Mouse (Mus musculus) limb, embryonic 10.5 days (tissue): ENCODE data around the gene Tnfsf13b. TPM values are rescaled to one million over a fixed set of nuclear protein-coding genes. Genes with fewer than 3 reads are reported as not detected.

ENCODE experiments used
- DNase-seq: peaks from one replicate; pipeline ENCODE4 v3.0.0-alpha.2; 2017; ENCODE audit warnings: low spot score
- H3K27ac ChIP-seq: fragments of 300-500 bp; sonication (generic); 2 replicates; pipeline ENCODE4 v1.5.1; 2016; ENCODE audit warnings: mild to moderate bottlenecking
- H3K27me3 ChIP-seq: fragments of 300-500 bp; sonication (generic); 2 replicates; pipeline ENCODE4 v1.6.1; 2016; ENCODE audit warnings: low read depth, mild to moderate bottlenecking; ENCODE audit not compliant: poor library complexity, severe bottlenecking
- H3K36me3 ChIP-seq: fragments of 300-500 bp; sonication (generic); 2 replicates; pipeline ENCODE4 v1.6.1; 2016; ENCODE audit warnings: mild to moderate bottlenecking, moderate library complexity
- H3K4me1 ChIP-seq: fragments of 300-500 bp; sonication (generic); 2 replicates; pipeline ENCODE4 v1.6.1; 2016
- H3K4me3 ChIP-seq: fragments of 300-500 bp; sonication (generic); 2 replicates; pipeline ENCODE4 v1.5.1; 2016; ENCODE audit warnings: mild to moderate bottlenecking, moderate library complexity
- H3K9me3 ChIP-seq: fragments of 300-500 bp; sonication (generic); replicated peaks from 2 replicates; pipeline ENCODE4 v1.6.1; 2016; ENCODE audit warnings: mild to moderate bottlenecking
- WGBS: fragments of 180-500 bp; shearing (Covaris S2); methylation state at CpG from one replicate; pipeline ENCODE4 v1.1.7; 2016; 5-methylcytosine and 5-hydroxymethylcytosine counted together
- polyA plus RNA-seq: library from polyadenylated mRNA; unstranded; fragments of >200 nt; fragmentation: Nextera tagmentation; extraction: Ambion mirVana; gene quantifications from 2 replicates; pipeline ENCODE4 v1.2.1, GENCODE M21; 2016

Tnfsf13b gene
- polyA plus RNA-seq, 1 experiment from 2014 or later: not detected

DNA sequence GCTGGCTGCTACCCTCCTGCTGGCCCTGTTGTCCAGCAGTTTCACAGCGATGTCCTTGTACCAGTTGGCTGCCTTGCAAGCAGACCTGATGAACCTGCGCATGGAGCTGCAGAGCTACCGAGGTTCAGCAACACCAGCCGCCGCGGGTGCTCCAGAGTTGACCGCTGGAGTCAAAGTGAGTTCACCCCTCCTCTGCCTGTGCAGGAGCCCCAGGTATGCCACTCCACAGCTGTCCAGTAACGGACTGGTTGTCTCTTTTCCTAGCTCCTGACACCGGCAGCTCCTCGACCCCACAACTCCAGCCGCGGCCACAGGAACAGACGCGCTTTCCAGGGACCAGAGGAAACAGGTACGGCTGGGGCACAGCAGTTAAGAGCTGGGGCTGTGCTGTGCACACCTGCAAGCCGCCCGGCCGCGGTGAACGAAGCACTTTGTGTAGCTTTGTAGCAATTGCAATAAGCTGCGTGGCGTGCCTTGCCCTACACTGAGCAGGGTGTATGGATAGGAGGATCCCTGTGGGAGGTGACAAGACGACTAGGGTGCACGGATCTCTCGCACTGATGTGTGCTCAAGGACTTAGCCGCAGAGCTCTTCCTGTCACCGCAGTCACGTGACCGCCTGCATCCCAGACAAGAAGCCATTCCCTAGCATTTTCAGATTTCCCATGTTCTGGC lies 856 bp downstream of the Tnfsf13b start:
- WGBS: 4% methylated on average over 29 of the region's 29 CpGs
- peak overlapping the region; percentile 57 for H3K4me3 ChIP-seq
- peak; percentile 58 for DNase-seq
- peaks cover 13% of the 10 kb centered on the region for H3K27me3 ChIP-seq
- H3K4me1 ChIP-seq: peaks cover 11% of the 10 kb centered on the region
- H3K9me3 ChIP-seq: no peaks in the 10 kb centered on the region
- no peaks in the 10 kb centered on the region for H3K36me3 ChIP-seq
- H3K27ac ChIP-seq: no peak overlapping the region

DNA sequence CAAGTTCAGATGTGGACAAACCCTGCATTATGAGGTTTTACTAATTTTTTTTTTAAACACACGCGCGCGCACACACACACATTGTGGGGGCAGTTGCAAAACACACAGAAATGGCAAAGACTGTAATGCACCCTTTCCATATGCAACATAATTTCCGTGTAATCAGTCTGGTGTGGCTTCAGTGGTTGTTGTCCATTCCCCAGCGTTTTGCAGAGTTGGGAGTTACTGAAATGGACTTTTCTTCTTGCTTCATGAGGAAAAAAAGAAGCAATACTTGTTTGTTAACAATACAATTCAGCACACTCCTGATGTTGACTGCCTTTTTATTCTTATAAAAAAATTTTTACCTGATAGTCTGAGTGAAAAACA lies 1.4 kb downstream of the Tnfsf13b start:
- DNase-seq: no peak
- no peaks in the 10 kb centered on the region for H3K36me3 ChIP-seq
- H3K27me3 ChIP-seq: peaks cover 13% of the 10 kb centered on the region
- no peaks in the 10 kb centered on the region for H3K9me3 ChIP-seq
- peaks cover 11% of the 10 kb centered on the region for H3K4me1 ChIP-seq
- no peak overlapping the region for H3K27ac ChIP-seq
- 49% methylated on average over 6 of the region's 6 CpGs for WGBS
- peak overlapping the region; percentile 57 for H3K4me3 ChIP-seq

DNA sequence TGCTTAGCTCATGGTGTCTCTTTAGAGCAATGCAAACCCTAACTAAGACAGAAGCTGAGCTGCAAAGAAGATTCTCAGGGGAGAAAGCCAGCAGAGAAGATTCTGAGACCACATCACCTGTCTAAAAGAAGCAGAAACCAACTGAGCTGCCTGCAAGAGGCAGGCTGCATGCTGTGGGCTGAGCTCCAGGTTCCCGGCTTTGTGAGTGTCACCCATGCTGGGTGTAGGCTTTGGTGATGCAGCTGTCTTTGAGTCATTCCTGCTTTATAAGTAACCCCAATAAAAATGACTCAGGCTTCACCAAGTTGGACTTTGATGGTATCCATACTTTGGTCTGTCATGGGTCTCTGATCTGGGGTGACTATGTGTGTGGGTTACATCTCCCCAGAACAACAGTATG lies 10.0 kb downstream of the Tnfsf13b start:
- Histone ChIP-seq H3K4me1 (no peaks in the 10 kb centered on the region), H3K27me3 (no peaks in the 10 kb centered on the region), H3K9me3 (no peaks in the 10 kb centered on the region), H3K27ac (no peak overlapping the region), H3K36me3 (no peaks in the 10 kb centered on the region), H3K4me3 (no peak overlapping the region)
- WGBS: 79% methylated on average over 1 of the region's 1 CpGs
- no peak for DNase-seq

DNA sequence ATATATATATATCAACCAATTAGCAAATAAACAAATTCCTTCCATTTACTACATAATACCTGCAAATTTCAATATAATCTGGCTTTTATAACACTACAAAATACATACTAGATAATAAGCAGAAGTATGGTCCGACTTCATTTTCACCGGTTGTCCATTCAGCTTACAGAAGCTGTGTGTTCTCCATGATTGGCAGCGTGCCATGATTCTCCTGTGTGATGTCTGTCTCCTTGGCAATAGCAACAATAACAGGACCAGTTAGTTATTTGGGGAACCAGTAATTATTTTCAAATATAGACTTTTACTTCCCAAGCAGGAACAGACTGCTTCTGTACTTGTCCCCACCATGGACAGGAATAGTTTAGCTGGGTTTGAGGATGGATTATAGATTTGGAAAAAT lies 11.0 kb downstream of the Tnfsf13b start:
- DNase-seq: no peak
- WGBS: 93% methylated on average over 3 of the region's 3 CpGs

DNA sequence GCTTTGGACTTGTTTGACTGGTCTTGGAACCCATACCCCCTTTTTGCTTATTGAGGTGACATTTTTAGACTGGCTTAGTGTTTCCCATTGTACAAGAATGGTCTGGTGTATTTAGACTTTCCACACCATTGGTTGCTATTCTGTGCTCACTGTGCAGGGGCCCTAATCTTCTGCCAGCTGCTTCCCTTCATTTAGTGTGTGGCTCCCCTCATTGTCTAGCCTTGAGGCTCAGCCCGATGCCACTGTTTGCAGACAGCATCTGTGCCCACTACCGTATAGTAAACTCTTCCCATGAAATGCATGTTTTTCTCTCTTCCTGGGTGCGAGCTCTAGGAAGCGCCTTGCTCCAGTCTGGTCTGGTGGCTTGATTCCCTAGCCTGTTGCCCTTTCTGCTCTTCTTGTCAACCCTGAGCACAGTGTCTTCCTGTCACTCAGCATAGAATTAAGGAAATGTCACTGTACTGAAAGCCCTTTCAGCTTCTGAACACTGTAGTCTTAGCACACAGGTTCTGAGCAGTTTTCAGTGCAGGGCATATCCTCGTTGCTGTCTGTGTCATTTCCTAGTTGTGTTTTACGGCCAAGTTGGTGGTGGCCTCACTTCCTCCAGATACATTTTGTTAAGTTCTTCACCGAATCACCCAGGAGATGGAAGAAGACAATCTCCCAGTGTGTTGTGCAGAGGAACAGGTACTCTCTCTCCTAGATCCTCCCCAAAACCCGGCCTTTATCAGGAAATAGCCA lies 24.2 kb downstream of the Tnfsf13b start:
- DNase-seq: no peak
- Histone ChIP-seq H3K9me3 (no peaks in the 10 kb centered on the region), H3K4me1 (no peaks in the 10 kb centered on the region), H3K36me3 (no peaks in the 10 kb centered on the region), H3K27ac (no peak overlapping the region), H3K4me3 (no peak overlapping the region), H3K27me3 (no peaks in the 10 kb centered on the region)
- WGBS: 84% methylated on average over 8 of the region's 8 CpGs

More for the DNA sequence above, 11.0 kb downstream of the Tnfsf13b start:
- Histone ChIP-seq H3K4me1 (no peaks in the 10 kb centered on the region), H3K9me3 (no peaks in the 10 kb centered on the region), H3K27me3 (no peaks in the 10 kb centered on the region), H3K36me3 (no peaks in the 10 kb centered on the region), H3K27ac (no peak overlapping the region), H3K4me3 (no peak overlapping the region)

DNA sequence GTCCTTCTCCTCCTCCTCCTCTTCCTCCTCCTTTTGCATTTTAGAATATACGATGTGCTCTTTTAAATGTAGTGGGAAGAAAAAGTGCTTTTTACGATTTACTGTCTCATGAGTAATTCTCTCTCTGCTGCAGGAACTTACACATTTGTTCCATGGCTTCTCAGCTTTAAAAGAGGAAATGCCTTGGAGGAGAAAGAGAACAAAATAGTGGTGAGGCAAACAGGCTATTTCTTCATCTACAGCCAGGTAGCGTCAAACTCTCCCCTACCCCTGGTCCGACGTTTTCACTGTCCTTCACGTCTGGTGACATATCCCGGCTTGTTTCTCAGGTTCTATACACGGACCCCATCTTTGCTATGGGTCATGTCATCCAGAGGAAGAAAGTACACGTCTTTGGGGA lies 24.9 kb downstream of the Tnfsf13b start:
- WGBS: 86% methylated on average over 9 of the region's 9 CpGs
- H3K36me3 ChIP-seq: no peaks in the 10 kb centered on the region
- H3K27me3 ChIP-seq: no peaks in the 10 kb centered on the region
- no peak overlapping the region for H3K27ac ChIP-seq
- H3K4me3 ChIP-seq: no peak overlapping the region
- H3K9me3 ChIP-seq: no peaks in the 10 kb centered on the region
- no peak for DNase-seq
- no peaks in the 10 kb centered on the region for H3K4me1 ChIP-seq

DNA sequence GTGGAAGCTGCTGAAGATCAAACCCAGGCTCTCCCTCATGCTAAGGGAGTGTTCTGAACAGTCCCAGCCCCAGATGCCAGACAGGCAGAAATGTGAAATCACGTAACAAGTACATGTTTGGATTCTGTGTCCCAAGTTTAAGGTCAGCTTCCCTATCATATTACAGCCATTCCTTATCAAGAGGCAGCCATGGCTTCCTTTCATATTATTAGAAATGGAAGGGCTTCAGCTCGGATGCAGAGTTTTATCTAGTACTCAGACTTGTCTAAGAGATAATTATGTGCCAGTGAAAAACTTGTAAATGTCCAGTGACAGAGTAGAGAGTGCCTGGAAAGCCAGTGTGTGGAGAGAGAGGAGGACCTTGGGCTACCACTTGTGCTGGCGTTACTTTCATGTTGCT lies 34.6 kb downstream of the Tnfsf13b start:
- 76% methylated on average over 3 of the region's 3 CpGs for WGBS
- no peak for DNase-seq

DNA sequence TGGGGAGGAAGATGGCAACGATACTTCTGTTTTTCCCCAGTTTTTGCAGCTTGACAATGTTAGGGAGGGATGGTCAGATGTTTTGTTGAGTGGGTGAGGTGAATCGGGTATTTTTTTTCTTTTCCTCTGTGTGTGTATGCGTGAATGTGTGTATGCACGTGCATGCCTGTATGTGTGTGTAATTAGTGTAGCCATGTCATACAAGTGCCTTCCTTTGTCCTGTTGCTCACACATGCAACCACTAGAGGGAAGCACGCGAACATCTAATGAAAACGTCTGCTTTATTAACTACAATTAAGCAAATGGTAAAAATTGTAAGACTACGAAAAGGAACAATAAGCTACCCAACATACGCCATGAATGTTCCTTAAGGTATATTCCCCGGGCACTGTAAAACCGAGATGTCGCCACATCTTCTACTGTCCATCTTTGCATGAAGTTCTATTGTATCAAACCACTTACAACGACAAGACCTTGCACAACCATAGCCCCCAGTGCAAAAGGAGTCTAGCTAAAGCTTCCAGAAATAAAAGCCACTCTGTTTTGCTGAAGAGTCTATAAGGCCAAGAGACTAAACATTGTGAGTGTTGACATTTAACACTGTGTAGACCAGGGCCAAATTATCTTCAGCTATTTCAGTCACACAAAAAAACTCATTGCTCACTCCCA lies 37.7 kb downstream of the Tnfsf13b start:
- no peaks in the 10 kb centered on the region for H3K27me3 ChIP-seq
- no peak overlapping the region for H3K27ac ChIP-seq
- H3K9me3 ChIP-seq: no peaks in the 10 kb centered on the region
- 61% methylated on average over 13 of the region's 13 CpGs for WGBS
- H3K36me3 ChIP-seq: no peaks in the 10 kb centered on the region
- no peak for DNase-seq
- no peaks in the 10 kb centered on the region for H3K4me1 ChIP-seq
- no peak overlapping the region for H3K4me3 ChIP-seq

More for the DNA sequence above, 34.6 kb downstream of the Tnfsf13b start:
- H3K4me1 ChIP-seq: no peaks in the 10 kb centered on the region
- H3K9me3 ChIP-seq: no peaks in the 10 kb centered on the region
- no peak overlapping the region for H3K4me3 ChIP-seq
- no peaks in the 10 kb centered on the region for H3K27me3 ChIP-seq
- H3K36me3 ChIP-seq: no peaks in the 10 kb centered on the region
- H3K27ac ChIP-seq: no peak overlapping the region

DNA sequence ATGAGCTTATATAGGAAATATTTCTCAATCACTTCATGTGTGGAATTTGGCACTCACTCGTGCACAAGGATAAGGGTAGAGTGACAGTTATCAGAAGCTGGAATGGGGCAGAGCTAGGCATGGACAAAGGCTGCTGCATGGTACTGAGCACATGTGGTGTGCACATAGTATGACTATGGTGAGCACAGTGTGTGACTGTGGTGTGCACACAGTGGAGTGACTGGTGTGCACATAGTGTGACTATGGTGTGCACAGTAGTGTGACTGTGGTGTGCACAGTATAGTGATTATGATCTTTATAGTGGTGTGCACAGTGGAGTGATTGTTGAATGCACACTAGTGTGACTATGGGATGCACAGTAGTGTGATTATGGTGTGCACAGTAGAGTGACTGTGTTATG lies 39.5 kb downstream of the Tnfsf13b start:
- H3K4me3 ChIP-seq: no peak overlapping the region
- no peak overlapping the region for H3K27ac ChIP-seq
- no peak for DNase-seq
- no peaks in the 10 kb centered on the region for H3K4me1 ChIP-seq
- no peaks in the 10 kb centered on the region for H3K27me3 ChIP-seq
- H3K36me3 ChIP-seq: no peaks in the 10 kb centered on the region
- 78% methylated on average over 1 of the region's 1 CpGs for WGBS
- no peaks in the 10 kb centered on the region for H3K9me3 ChIP-seq

DNA sequence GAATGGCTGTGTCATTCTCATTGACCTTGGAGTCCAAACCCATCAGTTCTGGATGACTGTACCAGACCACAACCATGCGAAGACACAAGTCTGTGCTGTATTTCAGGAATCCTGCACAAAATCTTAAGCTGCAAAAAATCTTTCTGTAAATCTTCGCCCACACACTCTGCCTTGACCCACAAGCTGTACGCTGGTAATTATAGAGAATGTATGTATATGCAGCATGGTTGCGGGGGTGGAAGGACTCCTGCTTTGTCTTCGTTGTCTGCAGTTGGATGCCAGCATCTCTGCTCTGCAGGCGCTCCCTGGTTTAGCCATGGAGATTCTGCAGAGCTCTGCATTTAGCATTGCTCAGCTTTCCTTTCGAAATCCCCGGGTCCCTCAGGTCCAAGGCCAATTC lies 42.9 kb downstream of the Tnfsf13b start:
- Histone ChIP-seq H3K27me3 (no peaks in the 10 kb centered on the region), H3K27ac (no peak overlapping the region), H3K4me3 (no peak overlapping the region), H3K9me3 (no peaks in the 10 kb centered on the region), H3K4me1 (no peaks in the 10 kb centered on the region), H3K36me3 (no peaks in the 10 kb centered on the region)
- DNase-seq: no peak
- 84% methylated on average over 8 of the region's 8 CpGs for WGBS

DNA sequence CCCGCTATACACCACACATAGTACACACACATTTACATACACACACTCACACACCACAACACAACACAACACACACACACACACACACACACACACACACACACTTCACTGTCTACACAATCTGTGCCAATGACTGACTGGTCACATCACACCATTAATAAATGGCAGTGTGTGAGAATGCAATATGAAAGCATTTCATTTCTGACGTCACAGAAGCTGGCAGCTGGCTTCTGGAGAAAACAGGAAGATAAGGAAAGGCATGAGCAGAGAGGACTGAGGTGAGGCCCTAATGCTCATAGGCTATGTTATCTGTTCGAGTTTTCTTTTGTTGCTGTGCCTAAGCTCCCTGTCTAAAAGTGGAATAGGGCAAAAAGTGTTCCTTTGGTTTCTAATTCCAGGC lies 45.3 kb downstream of the Tnfsf13b start:
- H3K27ac ChIP-seq: no peak overlapping the region
- H3K27me3 ChIP-seq: no peaks in the 10 kb centered on the region
- no peak for DNase-seq
- H3K9me3 ChIP-seq: no peaks in the 10 kb centered on the region
- H3K36me3 ChIP-seq: no peaks in the 10 kb centered on the region
- H3K4me3 ChIP-seq: no peak overlapping the region
- 87% methylated on average over 3 of the region's 3 CpGs for WGBS
- no peaks in the 10 kb centered on the region for H3K4me1 ChIP-seq

DNA sequence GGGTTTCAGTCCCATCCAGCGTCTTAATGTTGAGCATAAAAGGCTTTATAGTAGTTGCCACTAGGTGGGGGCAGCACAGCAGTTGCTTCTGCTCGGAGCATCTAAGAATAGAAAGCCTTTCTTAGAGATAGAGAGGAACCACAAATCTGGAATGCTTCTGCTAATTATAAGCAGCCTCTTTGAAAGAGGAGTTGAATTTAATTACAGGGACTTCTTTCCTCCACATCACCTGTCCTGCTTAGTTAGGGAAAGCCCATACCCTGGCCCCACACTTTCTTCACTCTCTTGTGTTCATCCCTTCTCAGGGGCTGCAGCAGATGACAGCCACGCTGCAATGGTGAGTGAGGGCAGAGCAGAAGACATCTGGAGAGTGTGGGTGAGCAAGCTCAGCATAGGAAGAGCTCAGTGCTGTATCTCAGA lies 47.3 kb downstream of the Tnfsf13b start:
- Histone ChIP-seq H3K27me3 (no peaks in the 10 kb centered on the region), H3K4me3 (no peak overlapping the region), H3K4me1 (no peaks in the 10 kb centered on the region), H3K9me3 (no peaks in the 10 kb centered on the region), H3K27ac (no peak overlapping the region), H3K36me3 (no peaks in the 10 kb centered on the region)
- DNase-seq: no peak
- 24% methylated on average over 3 of the region's 3 CpGs for WGBS

DNA sequence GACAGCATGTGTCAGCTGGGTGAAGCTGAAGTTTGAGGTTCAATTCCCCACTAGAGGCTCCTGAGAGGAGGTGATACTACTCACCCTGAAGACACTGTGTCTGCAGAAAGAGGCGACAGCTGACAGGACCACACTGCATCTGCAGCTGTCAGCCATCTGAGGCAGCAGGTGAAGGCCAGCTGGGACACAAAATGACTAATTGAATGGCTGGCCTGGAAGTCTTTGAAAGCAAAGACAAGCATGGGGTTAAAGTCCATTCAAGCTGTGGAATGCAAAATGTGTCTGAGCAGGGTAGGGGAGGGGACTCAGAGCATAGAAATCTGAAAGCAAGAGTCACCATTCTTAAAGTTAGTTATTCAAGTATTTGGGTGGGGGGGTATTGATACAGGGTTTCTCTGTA lies 54.7 kb downstream of the Tnfsf13b start:
- Histone ChIP-seq H3K4me1 (no peaks in the 10 kb centered on the region), H3K27me3 (no peaks in the 10 kb centered on the region), H3K4me3 (no peak overlapping the region), H3K27ac (no peak overlapping the region), H3K9me3 (no peaks in the 10 kb centered on the region), H3K36me3 (no peaks in the 10 kb centered on the region)
- 56% methylated on average over 1 of the region's 1 CpGs for WGBS
- DNase-seq: no peak
